Mouse (Mus musculus) T-cell, adult 2 months (primary cell): ENCODE results near the gene Tbc1d9b.
A peak's percentile ranks its signal among the peaks of the same experiment; 100 is the strongest.
"Not testable (repeated sequence)": the region's sequence is repeated elsewhere in the genome, so short reads cannot be mapped to it uniquely, and the experiment has no call there.

ENCODE experiments used
- DNase-seq: peaks from one replicate; pipeline ENCODE4 v3.0.0; 2022; ENCODE audit warnings: low spot score

Tbc1d9b gene

DNA sequence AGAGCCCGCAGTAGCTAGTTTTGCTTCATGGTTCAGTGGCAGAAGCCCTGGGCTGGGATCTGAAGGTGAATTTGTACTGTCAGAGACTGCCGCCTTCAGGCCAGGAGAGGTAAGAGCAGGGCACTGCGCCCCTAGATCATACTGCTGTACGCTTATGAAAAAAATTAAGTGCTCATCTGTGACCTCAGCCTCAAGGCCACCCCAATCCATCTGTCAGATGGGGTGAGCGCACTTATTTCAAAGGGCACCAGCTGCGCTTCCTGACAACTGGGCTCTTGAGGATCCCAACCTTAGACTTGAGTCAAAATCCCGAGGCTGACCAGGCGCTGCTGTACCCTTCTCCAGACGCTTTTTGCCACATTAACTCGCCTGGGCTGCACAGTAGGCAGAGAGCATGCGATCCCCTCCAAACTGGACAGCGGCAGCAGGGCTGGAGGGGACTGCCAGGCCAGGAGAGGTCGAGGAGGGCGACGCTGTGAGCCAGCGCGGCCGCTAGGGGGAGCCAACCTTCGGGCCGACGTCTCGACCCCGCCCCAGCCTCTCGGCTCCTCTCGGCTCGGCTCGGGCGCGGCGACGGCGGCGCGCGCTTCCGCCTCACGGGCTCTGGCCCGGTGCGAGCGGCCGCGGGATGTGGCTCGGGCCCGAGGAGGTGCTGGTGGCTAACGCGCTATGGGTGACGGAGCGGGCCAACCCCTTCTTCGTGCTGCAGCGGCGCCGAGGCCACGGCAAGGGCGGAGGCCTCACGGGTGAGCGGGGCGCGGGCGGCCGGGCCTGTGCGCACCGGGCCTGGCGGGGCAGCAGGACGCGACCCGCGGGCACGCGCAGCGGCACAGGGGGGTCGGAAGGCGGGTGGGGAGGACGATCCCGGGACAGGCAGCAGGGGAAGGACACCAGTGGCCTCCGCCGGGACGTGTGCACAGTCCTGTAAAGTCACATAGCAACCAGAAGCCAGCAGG is at the start of gene Tbc1d9b:
Gene Tbc1d9b (plus strand): TSS at position 586 of the 956 bp plus-strand sequence.
- DNase-seq: peak; percentile 85

DNA sequence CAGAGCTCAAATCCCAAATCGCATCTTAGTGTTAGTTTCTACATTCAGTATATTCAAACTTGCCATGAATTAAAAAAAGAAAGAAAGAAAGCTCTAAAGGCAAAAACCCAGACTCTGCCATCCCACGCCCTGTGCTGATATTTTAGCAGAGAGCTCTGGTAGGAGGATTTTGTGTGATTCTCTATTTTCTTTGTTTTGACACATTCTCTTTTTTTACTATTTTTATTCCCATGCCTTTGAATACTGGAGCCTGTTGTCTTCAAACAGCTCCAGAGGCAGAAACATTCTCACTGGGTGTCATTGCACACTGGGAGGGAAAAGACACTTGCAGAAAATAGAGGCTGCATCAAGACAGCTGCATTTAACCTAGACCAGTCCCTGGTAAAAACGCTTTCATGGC is 45.0 kb upstream of the Tbc1d9b start:
- no peak for DNase-seq

DNA sequence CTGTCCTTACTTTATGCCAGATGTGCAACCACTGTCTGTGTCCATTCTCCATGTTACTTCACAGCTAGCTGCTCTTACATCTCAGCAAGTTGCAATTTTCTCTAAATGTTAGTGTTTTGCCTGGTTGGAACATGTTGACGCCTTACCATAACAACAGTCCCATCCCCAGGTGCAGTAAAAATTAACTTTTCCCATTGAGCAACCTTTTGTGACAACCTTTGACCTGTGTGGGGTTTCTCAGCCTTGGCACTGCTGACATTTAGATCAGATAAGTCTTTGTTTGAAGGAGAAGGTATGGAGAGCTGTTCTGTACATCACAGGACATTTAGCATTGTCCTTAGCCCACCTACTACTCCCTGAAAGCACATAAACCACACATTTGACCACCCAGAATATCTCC is 41.4 kb upstream of the Tbc1d9b start:
- DNase-seq: no peak

DNA sequence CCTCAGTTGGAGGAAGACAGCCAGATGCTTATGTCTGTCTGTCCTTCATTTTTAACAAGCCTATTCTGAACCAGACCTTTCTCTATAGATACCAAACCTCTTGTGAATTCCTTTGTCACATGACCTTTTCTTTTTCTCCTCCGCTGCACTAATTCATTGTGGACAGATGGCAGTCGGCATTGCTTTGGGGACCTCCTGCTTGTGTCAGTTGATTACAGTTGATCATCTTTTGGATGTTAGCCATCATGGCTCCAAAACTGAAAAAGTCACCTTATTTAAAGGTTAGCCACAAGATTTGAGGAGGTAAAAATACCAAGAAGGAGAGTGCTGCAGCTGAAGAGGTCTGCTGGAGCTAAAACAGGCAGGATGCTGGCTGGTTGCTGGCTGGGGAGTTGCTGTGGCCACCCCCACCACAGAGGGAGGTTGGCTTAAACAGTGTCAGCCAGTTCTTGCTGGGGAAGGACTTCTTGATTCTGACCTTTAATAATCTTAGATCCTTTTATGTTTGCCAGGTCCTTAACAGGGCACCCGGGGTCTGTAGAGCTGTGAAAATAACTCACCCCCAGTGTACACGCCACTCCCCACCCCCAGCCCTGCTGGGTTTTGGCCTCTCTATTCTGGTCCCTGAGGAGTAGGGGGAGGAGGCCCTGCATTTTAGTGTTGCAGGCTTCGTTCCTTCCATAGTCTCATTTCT is 40.1 kb upstream of the Tbc1d9b start:
- no peak for DNase-seq

DNA sequence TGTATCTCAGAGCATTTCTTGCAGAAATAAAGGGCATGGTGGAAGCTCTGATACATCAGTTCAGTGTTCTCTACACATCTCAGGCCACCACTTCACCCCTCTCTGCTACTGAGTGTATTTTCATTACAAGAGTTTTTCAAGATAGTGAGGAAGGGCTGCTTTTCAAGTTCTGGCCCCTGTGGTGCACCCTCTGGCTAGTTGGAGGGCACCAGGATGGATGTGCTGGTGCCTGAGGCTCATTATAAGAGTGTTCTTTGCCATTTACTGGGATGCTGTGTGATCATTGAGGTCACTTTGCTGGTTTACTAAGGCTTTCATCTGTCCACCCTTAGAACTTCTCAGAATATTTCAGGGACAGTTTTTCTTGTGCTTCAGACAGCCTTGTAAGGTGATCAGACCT is 39.5 kb upstream of the Tbc1d9b start:
- no peak for DNase-seq

DNA sequence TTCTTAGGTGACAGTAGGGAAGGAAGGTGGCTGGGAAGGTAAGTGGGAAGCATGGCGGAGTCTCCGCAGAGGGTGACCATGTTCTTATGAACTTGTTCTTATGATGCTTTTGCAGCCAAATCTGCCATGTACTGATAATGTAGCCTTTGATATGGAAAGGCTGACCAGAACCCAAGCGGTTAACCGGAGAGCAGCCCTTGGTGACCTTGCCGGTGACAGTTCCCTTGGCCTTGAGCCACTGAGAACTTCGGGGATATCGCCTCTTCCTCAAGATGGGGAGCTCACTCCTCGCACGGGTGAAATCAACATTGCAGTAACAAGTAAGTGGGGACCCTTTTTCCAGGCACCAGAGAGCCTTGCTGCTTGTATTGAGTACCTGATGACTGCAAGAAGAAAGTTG is 35.5 kb upstream of the Tbc1d9b start:
- DNase-seq: no peak

DNA sequence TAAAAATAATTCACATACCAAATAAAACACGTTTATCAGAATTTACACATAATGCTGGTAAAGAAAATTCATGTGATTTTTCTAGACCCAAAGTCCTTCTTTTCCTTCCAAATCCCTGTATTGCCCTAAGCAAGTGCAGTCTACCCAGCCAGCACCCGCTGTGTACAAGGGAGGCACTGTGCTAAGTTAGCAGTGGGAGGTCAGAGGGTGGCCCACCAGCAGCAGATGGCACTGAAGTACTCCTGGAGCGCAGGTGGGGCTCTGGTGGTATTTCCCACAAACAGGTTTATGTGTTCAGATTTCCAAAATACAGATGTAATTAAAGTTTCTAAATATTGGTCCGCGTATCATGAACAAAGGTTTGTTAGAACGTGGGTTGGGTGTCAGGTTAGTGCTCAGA is 34.1 kb upstream of the Tbc1d9b start:
- DNase-seq: no peak

DNA sequence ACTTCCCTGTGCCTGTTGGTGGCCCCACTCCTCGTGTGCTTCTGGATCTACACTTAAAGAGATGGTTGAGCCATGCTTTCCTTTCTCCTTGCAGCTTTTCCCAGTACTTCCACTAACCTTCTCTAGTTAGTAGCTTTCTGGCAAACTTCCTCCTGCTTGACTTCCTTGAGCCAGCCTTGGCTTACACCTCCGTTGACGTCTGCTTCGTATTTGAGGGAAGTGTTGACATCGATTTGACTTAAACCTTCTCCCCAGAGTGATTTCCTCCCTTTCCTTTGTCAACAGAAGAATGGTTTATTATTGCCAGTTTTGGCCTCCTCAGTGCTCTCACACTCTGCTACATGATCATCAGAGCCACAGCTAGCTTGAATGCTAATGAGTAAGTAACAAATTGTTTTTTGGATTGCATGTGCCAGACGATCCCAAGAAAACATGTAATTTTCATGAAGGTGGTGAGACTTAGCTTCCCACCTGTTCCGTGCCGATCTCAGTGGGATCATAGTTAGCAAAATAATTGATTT is 32.2 kb upstream of the Tbc1d9b start:
- no peak for DNase-seq

DNA sequence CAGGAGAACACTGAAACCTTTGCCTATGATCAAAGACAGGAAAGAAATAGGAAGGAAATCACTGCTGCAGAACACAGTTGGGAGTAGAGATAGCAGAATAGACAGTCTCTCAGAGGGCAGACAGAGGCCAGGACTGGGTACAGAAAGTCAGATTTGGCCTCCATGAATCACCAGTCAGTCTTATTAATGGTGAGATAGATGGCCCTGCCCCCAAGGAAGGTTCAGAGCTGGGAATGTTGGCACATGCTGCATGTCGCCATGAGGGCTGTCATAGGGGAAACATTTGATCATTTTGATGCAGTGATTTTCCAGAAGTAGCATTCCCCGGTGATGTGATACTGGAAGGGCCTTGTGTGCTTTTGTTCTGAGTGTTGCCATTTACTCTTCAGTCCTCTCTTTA is 31.5 kb upstream of the Tbc1d9b start:
- no peak for DNase-seq

DNA sequence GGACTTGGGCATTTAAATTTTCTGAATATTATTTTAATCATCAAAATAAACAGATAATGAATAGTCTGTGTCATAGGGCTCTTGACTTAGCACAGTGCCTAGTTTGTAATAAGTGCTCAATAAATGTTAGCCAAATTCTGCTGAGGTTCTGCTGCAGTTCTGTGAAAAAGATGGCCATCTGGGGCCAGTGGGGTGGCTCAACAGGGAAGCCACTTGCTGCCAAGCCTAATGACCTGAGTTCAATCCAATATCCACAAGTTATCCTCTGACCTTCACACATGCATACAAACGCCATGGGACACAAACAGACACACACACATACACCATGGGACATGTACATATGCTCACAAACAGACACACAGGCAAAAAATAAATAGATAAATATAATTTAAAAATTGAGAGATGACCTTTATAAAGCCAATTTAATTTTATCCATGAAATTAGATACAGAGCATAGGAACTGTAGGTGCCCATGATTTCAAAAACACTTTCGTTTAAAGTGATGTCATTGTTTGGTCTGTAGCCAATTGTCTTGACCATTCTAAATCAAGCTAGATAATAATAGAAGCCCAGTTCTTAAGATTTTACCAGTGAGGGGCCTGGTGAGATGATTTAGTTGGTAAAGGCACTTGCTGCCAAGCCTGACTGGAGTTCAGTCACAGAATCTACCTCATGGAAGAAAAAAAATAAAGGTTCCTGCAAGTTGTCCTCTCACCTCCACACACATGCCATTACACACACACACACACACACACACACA is 30.5 kb upstream of the Tbc1d9b start:
- DNase-seq: no peak

DNA sequence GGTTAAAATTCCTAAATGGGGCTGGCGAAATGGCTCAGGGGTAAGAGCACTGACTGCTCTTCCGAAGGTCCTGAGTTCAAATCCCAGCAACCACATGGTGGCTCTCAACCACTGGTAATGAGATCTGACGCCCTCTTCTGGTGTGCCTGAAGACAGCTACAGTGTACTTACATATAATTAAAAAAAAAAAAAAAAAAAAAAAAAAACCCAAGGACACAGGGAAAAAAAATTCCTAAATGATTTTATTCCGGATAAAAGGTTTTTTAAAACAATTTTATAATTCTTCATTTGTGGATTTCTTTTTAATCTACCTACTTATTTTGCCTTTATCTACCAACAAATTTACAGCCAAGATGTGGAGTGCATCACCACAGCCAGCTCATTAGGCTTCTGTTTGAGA is 29.2 kb upstream of the Tbc1d9b start:
- not testable (repeated sequence) for DNase-seq

DNA sequence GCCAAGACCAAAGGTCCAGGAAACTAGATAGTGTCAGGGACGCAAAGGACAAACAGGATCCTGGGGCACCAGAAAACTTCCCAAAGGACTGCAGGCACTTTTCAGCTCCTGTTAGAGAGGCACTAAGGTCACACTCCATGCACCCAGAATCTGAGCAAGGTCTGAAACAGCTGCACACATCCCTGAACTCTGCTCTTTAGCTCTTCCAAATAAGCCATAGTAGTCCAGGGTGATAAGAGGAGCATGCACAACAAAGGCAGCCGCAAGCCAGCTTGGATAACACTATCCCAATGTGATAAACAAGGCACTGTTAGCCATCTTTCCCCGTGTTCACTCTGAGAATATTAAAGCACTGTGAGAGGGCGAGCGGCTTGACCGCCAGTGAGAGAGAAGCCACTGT is 27.2 kb upstream of the Tbc1d9b start:
- no peak for DNase-seq

DNA sequence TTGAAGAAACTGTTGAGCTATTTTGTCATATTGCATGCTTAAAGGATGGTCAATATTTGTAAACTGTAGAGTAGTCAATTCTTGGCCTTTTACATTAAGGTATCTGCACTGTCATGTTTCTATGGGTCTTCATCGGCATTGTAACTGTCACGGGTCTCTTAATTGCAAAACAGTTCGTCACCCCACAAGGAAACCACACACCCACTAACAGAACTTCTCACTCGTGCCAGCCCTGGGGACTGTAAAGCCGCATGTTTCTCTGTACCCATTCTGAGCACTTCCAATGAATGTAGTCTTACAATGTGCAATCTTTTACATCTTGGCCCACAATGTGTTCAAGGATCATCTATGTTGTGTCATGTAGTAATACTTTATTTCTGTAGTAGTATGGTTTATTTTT is 26.0 kb upstream of the Tbc1d9b start:
- DNase-seq: no peak

DNA sequence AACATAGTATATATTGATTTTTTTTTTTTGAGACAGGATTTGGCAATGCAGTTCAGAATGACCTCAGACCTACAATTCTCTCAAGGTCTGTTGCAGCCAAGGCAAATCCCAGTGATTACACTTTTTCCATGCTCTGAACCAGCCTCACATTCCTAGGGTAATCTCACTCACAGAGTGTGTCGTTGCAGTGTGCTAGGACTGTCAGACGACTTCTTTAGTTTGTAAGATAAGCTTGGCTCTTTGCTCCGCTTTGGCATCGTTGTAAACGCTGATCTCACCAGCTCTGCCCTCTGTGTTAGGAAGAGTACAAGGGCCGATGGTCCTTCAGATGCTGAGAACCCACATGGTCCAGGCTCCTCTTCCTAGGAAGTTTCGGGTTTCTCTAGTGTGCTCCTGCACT is 25.2 kb upstream of the Tbc1d9b start:
- DNase-seq: no peak

DNA sequence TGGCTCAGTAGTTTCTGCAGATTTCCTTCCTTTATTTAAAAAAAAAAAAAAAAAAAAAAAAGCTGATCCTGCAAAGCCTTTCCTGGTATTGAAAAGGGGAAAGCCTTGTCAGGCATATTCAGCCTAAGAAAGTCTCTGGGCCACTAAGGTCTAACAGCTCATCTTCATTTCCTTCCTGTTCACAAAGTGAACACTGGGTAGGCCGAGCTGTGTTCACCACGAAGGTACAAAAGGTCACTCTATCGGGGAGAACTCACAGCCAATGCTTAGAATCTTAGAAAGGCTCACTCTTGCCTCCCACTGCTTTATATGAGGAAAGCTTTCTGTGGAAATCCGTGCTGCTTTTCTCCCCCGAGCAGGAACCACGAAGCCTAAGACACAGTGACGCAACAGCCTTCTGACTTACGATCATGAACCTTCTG is 22.4 kb upstream of the Tbc1d9b start:
- no peak for DNase-seq

DNA sequence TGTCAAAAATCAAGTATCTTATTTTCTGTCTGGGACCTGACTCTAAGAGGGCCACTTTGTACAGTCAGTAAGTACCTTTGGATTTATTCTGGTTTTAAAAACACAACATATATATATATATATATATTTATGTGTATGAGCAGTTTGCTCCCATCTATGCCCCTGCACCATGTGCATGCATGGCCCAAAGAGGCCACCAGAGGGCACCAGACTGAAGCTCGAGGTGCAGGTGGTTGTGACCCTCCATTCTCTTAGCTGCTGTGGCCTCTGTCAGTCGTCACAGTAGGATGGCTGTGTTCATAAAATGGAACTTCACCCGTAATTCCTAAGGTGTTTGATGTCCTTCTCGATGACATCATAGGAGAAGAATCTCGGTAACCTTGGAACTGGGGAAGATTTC is 16.9 kb upstream of the Tbc1d9b start:
- peak; percentile 84 for DNase-seq

DNA sequence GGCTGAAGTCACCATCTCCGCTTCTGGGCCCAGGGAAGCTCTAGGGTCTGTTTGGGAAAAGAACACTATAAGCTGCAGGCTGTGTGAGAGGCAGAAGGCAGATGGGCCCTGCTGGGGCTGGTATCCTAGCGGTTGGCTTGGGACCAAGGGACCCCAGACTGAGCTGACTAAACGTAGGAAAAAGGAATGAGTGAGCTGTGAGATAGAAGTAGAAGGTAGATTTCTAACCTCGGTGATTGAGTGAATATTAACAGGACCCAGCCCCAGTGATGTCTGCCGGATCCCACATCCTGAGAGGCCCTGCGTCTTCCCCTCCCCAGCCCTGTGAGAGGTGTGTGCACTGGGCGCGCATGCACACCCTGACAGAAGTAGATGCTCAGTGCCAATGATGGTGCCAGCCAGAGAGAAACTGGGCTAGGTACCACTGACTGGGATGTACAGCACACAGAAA is 8.5 kb upstream of the Tbc1d9b start:
- DNase-seq: no peak

DNA sequence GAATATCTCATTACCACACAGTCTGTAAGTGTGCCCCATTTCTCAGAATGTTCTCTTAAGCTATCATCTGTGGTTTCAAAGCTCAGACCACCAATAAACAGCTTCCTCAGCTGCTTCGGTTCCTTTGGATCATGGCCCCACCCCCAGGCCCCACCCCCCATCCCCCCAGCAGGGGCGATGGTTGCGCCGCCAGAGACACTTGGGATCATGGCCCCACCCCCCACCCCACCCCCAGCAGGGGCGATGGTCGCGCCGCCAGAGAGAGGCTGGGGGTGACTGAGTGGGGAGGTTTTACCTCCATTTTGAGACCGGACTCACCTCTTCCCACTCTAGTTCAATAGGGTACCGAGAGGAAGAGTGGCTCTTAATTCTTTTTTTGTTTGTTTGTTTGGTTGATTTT is 3.4 kb upstream of the Tbc1d9b start:
- DNase-seq: no peak

DNA sequence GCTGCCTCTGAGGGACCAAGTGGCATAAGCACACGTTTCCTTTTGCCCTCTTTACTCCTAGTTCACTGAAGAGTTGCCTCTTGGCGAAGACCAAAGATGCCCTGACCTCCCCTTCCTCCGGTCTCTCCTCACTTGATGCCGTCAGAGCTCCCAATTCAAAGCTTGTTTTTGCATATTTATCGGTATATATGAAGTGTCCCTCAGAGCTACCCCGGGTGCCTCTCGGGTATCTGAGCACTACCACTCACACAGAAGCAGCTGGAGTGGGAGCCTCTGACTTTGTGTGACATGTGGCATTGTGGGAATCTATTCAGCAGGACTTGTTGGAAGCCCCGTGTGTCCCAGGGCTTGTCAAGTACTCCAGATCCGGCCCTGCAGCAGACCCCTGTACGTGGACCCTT is 605 bp downstream of the Tbc1d9b start:
- peak; percentile 29 for DNase-seq

DNA sequence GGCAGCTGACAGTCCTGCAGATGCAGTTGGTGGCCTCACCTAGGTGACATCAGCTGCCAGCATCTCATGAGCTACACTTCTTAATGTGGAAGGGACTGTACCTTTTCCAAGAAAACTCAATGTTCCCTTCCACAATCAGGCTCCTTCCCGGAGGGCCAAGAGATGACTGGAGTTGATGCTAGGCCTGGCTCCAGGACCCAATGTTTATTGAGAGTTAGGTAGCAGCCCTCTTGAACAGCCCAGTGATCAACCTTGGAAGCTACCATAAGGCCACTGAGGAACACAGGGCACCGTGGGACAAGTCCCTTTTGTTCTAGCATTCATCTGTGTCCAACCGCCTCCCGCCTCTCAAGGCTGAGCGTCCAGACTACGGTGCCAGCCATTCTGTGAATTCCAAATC is 1.1 kb downstream of the Tbc1d9b start:
- DNase-seq: no peak

DNA sequence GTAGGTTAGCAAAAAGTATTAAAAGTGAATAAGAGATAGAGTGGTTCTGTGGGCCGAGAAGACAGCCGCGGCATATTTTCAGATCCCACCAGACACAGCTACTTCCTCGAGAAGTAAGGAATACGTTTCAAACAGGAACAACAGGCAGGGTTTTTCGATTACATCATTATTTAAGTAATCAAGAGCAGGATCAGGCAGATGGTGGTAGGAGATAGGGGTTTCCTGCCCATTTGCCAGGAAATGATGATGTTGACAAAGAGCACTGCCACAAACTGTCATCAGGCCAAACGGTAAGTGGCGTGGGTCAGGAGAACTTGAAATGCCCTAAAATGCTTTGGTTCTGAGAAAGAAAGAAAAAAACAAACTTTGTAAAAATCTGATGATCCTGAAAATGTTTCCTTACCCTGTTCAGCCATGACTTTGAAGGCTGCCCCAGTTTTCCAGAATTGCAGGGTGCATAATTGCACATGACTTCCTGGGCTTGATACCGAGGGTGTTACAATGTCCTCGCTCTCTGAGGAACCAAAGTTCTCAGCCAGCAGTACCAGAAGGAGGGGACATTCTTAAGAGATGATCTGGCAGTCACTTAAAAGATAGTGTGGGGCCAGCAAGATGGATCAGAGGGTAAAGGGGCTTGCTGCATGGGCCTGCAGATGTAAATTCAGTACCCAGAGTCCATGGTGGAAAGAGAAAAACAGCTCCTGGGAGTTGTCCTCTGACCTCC is 3.1 kb downstream of the Tbc1d9b start:
- DNase-seq: no peak
